ENCODE assay signal across 11 mouse cellular contexts in the genomic region with DNA sequence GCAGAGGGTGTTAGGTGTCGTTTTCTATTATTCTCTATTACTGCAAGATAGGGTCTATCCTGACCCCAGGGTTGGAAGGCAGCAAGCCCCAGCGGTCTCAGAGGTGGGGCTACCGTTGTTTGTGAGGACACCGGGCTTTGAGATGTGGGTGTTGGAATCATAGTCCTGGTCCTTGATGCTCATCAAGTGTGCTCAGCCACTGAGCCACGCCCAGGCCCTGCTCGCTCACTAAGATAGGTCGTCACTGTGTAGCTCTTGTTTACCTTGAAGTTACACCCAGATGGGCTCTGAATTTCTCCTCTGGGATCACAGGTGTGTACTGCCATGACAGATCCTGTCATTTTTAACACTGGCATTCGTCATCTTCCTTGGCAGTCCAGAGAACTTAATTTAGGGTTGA.
"Had no signal": no experiment of that assay in that cellular context is flagged by ENCODE, and none has a peak within 500 bp of the region (broad histone marks: within the 10 kb centered on the region; RNA-seq: fewer than 3 reads in every experiment).

No protein-coding gene starts in this region.

- H3K4me3 ChIP-seq: limb, embryonic 10.5 days; midbrain, embryonic 10.5 days; myocyte had no signal

- DNase-seq: kidney, adult 8-10 months; kidney, postnatal 25 days; lung, adult 2 months; lung, postnatal 36 days; midbrain, embryonic 14.5 days; thymus, postnatal 36 days had no signal

- H3K27ac ChIP-seq: limb, embryonic 10.5 days; midbrain, embryonic 10.5 days had no signal

- H3K4me1 ChIP-seq: limb, embryonic 10.5 days had no signal

- H3K9me3 ChIP-seq: limb, embryonic 10.5 days; midbrain, embryonic 10.5 days had no signal

- ATAC-seq: intestine, postnatal 0 days; lung, postnatal 0 days had no signal
